Mouse (Mus musculus): ENCODE data around the gene Tgfb3.

GRCm38 (mm10) chr12:86078553-86079201 is at the start of gene Tgfb3:
- TF ChIP-seq POLR2A (IDR thresholded peaks at IDR 0.05; ENCODE audit: control insufficient read depth, low read depth, low read length) (no peak), CTCF (IDR thresholded peaks at IDR 0.05; ENCODE audit: control insufficient read depth, insufficient read depth, insufficient replicate concordance, low read depth, low read length) (no peak)
